Mouse (Mus musculus): Measurements from ENCODE around the gene Ascl3. TPM values are rescaled to one million over a fixed set of nuclear protein-coding genes. Genes with fewer than 3 reads are reported as not detected.

Ascl3 gene
- 0.43 TPM for polyA plus RNA-seq (2017; shearing (Covaris generic))

GRCm38 (mm10) chr7:109731626-109732025 lies at the start of gene Ascl3:
Ascl3 (minus strand) TSS chr7:109731726.

GRCm38 (mm10) chr7:109752008-109752925 lies 20.7 kb upstream of the Ascl3 start, which contains the start of gene Tmem9b:
Tmem9b (minus strand) TSS chr7:109752875.

GRCm38 (mm10) chr7:109723697-109724096 lies 7.8 kb downstream of the Ascl3 start, which contains the start of gene BC051019:
BC051019 (minus strand) TSS chr7:109723850.

DNA sequence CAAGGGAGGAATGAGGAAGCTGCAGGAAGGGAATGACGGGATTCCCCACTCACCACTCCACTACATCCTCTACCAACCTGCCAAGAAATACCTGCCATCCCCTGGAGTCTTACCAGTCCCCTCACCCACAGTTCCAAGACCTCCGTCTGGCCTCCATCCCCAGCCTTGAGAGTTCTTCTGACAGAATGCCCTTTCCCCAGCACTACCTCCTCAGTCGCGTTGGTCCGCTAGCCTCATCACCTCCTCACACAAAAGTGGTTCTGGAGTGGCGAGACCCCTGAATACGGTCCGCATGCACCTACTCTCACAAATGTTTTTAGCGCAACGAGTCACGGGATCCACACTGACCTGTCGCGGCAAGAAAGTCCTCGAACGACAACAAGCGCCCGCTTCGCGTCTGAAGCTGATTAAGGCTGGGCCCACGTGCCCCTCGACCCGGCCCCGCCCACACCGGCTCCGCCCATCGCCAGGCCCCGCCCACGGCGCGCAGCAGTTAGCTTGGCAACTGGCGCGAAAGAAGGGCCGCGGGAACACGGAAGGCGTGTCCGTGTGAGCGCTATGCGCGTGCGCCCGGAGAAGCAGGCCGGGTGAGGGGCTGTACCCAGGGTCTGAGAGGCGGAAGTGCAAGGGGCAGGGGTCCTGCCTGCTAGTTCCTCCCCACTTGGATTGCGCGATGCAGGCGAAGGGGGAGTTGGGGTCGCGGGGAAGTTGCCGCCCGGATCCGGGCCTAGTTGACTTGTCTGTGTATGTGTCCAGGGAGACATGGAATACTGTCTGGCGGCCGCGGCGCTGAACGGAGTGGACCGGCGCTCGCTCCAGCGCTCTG lies 28.1 kb downstream of the Ascl3 start, which contains the start of the genes St5 and Akip1:
TSS of gene St5 (minus strand) at position 416 of the 826 bp plus-strand sequence.
TSS of gene Akip1 (plus strand) at position 501 of the 826 bp plus-strand sequence.

Other genes with a start within 250 kb of the Ascl3 start
- 0.04 TPM for gene Trim66, start 223.6 kb downstream of the Ascl3 start, polyA plus RNA-seq (2017; shearing (Covaris generic))
- gene Rpl27a, start 212.6 kb downstream of the Ascl3 start, polyA plus RNA-seq (2017; shearing (Covaris generic)) = 108 TPM
- 0.73 TPM for gene St5, start 28.1 kb downstream of the Ascl3 start, polyA plus RNA-seq (2017; shearing (Covaris generic))
- 31.7 TPM for gene Akip1, start 28.0 kb downstream of the Ascl3 start, polyA plus RNA-seq (2017; shearing (Covaris generic))
- gene BC051019, start 7.9 kb downstream of the Ascl3 start, polyA plus RNA-seq (2017; shearing (Covaris generic)) = 0.23 TPM
- 93.9 TPM for gene Tmem9b, start 21.1 kb upstream of the Ascl3 start, polyA plus RNA-seq (2017; shearing (Covaris generic))
- gene Nrip3, start 50.3 kb upstream of the Ascl3 start, polyA plus RNA-seq (2017; shearing (Covaris generic)) = 0.29 TPM
- gene Scube2, start 134.0 kb upstream of the Ascl3 start, polyA plus RNA-seq (2017; shearing (Covaris generic)) = not detected
- 20.5 TPM for gene Dennd5a, start 228.7 kb upstream of the Ascl3 start, polyA plus RNA-seq (2017; shearing (Covaris generic))

Data from inflammation-experienced regulatory T-cells, adult 16 weeks (primary cell).